Mouse (Mus musculus) ZHBTc4 (cell line): ENCODE results near the gene Pou3f1.

Source experiments
- DNase-seq: peaks from one replicate; pipeline ENCODE4 v3.0.0-alpha.2; 2011; ENCODE audit warnings: low read depth, low spot score

Pou3f1 gene

DNA sequence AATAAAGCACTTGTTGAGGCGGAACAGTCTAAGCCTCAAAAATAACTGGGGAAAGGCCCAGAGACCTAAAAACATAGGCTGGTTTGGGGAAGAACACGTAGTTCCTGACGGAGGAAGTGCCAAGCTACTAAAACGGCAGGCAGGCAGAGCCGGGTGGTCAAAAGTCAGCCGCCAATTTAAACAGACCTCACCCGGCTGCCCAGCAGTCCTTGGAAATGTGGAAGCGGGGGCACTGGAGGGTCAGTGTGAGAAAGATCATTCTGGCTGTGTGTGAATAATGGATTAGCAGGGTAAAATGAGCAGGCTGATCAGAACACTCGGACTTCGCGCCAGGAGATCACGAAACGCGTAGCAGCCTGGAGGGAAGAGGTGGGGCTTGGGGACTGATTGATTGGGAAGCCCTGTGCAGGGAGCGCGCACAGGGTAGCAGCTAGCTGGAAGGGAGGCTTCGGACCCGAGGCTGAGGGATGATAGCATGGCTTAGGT lies 53.4 kb downstream of the Pou3f1 start:
- peak; percentile 66 for DNase-seq
